Mouse (Mus musculus): ENCODE measurements at regions not wholly inside any gene's neighbourhood (a gene's known extent, or its start where the extent isn't known, plus 50 kb on each side); places are given as distances from the start of the nearest gene placed in this dataset.

GRCm38 (mm10) chr1:124652251-124652861, 607.0 kb upstream of the Dpp10 start:
- H3K4me1 ChIP-seq (replicated peaks): no peaks in the 10 kb centered on the region
- 67% methylated on average over 3 of the region's 3 CpGs for WGBS
- H3K4me2 ChIP-seq: no peak overlapping the region
- H3K27ac ChIP-seq: no peak overlapping the region
- ATAC-seq (ENCODE audit: insufficient number of reproducible peaks, insufficient read depth, low FRiP score, low TSS enrichment, low read depth): no peak
- H3K27me3 ChIP-seq: no peaks in the 10 kb centered on the region
- no peaks in the 10 kb centered on the region for H3K36me3 ChIP-seq
- H3K9ac ChIP-seq (replicated peaks): no peak overlapping the region
- H3K4me3 ChIP-seq (replicated peaks): no peak overlapping the region
- H3K9me3 ChIP-seq: no peaks in the 10 kb centered on the region

- Histone ChIP-seq H3K4me1 (replicated peaks) (no peaks in the 10 kb centered on the region), H3K9me3 (no peaks in the 10 kb centered on the region), H3K27me3 (no peaks in the 10 kb centered on the region), H3K9ac (replicated peaks) (no peak overlapping the region), H3K36me3 (no peaks in the 10 kb centered on the region), H3K4me3 (replicated peaks) (no peak overlapping the region), H3K4me2 (no peak overlapping the region), H3K27ac (no peak overlapping the region)
- no peak for ATAC-seq (ENCODE audit: insufficient number of reproducible peaks, insufficient read depth, low FRiP score, low TSS enrichment, low read depth)
Observed at GRCm38 (mm10) chr1:124635246-124635768, 589.9 kb upstream of the Dpp10 start.

GRCm38 (mm10) chr1:124630084-124630483, 584.7 kb upstream of the Dpp10 start:
- Histone ChIP-seq H3K36me3 (no peaks in the 10 kb centered on the region), H3K27me3 (no peaks in the 10 kb centered on the region), H3K4me2 (no peak overlapping the region), H3K4me3 (replicated peaks) (no peak overlapping the region), H3K27ac (no peak overlapping the region), H3K4me1 (replicated peaks) (no peaks in the 10 kb centered on the region), H3K9me3 (no peaks in the 10 kb centered on the region), H3K9ac (replicated peaks) (no peak overlapping the region)
- peak; percentile 76 for ATAC-seq (ENCODE audit: insufficient number of reproducible peaks, insufficient read depth, low FRiP score, low TSS enrichment, low read depth)

GRCm38 (mm10) chr1:124584620-124585019, 539.3 kb upstream of the Dpp10 start:
- Histone ChIP-seq H3K4me1 (replicated peaks) (no peaks in the 10 kb centered on the region), H3K27ac (no peak overlapping the region), H3K36me3 (no peaks in the 10 kb centered on the region), H3K9me3 (no peaks in the 10 kb centered on the region), H3K9ac (replicated peaks) (no peak overlapping the region), H3K4me3 (replicated peaks) (no peak overlapping the region), H3K27me3 (no peaks in the 10 kb centered on the region), H3K4me2 (no peak overlapping the region)
- no peak for ATAC-seq (ENCODE audit: insufficient number of reproducible peaks, insufficient read depth, low FRiP score, low TSS enrichment, low read depth)
- 95% methylated on average over 1 of the region's 1 CpGs for WGBS
